Mouse (Mus musculus) cerebellum, postnatal 36 days (tissue): ENCODE data around the gene Clic4.
A peak's percentile ranks its signal among the peaks of the same experiment; 100 is the strongest.

Experiments used
- DNase-seq, 2 experiments: peaks; one replicate each; pipeline ENCODE4 v3.0.0; 2021 to 2022; ENCODE audit warnings: mixed read lengths in 2 of 2

Clic4 gene

GRCm38 (mm10) chr4:135231136-135231535 lies 41.5 kb downstream of the Clic4 start:
- peak; percentile 12 to 20 for DNase-seq

- DNase-seq = peak; percentile 4 to 11
These were observed 42.0 kb downstream of the Clic4 start for GRCm38 (mm10) chr4:135230661-135231060.

- no peak for DNase-seq
These were observed 42.7 kb downstream of the Clic4 start for GRCm38 (mm10) chr4:135229871-135230270.

DNA sequence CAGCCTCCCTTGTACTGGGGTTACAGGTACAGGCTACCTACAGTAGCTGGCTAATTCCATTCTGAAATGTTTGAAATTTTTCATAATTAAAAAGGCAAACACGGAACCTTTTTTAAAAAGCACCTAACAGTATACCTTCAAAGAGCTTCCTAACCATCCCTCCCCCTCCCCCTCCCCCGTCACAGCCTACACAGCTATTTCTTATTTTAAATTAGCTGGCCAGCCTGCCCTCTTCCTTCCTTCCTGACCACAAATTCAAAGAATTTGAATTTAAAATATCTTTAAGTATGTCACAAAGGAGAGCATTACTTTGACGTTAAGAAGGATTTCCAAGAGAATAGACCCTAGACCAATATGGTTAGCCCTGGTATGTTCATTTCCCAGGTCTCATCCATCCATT lies 44.5 kb downstream of the Clic4 start:
- no peak for DNase-seq

- DNase-seq = no peak
These were observed 46.5 kb downstream of the Clic4 start for GRCm38 (mm10) chr4:135226008-135226667.

DNA sequence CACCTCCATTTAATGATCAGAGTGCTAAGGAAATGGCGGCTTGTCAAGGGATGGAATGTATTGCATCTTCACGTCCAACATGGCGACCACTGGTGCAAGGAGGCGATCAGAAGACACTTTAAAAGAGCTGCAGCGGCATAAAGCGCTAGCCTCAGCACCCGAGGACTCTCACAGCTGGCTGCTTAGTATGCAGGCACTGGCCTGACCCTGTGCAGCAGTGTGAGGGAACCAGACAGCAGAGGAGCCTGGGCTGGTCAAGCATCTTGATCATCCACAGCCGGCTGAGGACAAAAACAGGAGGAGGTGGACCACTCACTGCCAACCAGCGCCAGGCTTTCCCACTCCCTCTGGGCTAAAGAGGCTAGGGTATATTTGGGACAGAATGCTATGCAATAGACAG lies 48.8 kb downstream of the Clic4 start:
- DNase-seq = no peak

GRCm38 (mm10) chr4:135221632-135222407 lies 50.8 kb downstream of the Clic4 start:
- no peak for DNase-seq

- no peak for DNase-seq
These were observed 52.0 kb downstream of the Clic4 start for GRCm38 (mm10) chr4:135220641-135221040.

- peak; percentile 69 to 71 for DNase-seq
These were observed 53.0 kb downstream of the Clic4 start for GRCm38 (mm10) chr4:135219652-135220051.

DNA sequence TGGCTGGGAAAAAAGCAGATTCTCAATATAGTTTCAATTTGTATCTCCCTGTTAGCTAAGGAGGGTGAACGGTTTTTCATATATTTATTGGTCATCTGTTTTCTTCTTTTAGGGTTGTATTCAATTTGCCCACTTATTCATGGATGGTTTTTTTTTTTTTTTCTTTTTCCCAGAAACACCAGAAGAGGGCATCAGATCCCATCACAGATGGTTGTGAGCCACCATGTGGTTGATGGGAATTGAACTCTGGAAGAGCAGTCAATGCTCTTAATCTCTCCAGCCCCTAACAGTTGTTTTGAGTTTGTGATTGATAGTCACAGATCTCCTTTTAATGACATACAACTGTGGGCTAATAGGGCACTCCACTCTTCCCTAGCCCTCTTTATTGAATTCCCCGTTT lies 62.8 kb downstream of the Clic4 start:
- DNase-seq = no peak

- peak; percentile 67 to 71 for DNase-seq
These were observed 66.7 kb downstream of the Clic4 start for GRCm38 (mm10) chr4:135205711-135206600.

GRCm38 (mm10) chr4:135205254-135205653 lies 67.4 kb downstream of the Clic4 start:
- no peak for DNase-seq

GRCm38 (mm10) chr4:135204666-135205065 lies 67.9 kb downstream of the Clic4 start:
- no peak for DNase-seq

- no peak for DNase-seq
These were observed 68.6 kb downstream of the Clic4 start for GRCm38 (mm10) chr4:135203806-135204560.

- DNase-seq = peak in 1 of 2 experiments; percentile 12
These were observed 69.3 kb downstream of the Clic4 start for GRCm38 (mm10) chr4:135203279-135203678.

GRCm38 (mm10) chr4:135201771-135202170 lies 70.8 kb downstream of the Clic4 start:
- no peak for DNase-seq

DNA sequence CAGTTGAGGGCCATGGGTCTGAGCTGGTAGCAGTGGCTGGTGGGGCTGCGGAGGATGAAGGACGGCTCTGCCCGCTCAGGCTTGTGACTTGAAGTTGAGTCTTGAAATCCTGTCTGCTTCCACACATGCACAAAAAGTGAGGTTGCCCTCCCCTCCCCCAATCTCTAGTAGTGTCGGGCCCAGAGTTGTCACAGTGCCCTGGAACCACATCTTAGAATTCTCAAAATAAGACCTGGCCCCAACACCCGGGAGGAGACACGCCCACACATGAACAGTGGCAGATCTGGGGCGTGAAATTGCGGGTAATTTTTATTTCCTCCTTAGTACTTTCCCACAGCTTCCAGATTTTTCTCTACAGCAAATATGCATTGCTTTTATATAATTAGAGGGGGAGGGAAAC lies 74.8 kb downstream of the Clic4 start:
- DNase-seq = no peak

- DNase-seq = no peak
These were observed 79.8 kb downstream of the Clic4 start for GRCm38 (mm10) chr4:135192841-135193240.

DNA sequence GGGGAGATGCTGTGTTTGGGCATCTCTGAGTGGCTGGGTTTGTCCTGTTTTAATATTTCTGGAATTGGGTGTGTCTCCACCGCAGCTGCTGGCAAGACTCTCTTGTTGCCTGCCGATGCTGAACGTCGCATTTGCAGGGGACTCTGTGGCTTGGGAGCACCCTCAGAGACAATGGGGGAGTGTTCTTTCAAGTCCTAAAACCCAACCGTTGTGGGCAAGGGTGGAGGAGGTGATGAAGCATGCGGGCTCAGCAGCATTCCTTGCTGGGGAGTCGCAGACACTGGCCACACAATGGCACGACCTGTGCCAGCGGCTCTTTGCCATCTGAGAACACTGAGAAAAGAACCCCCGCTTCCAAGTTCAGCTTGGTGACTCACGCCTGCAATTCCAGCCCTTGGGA lies 81.0 kb downstream of the Clic4 start:
- no peak for DNase-seq

DNA sequence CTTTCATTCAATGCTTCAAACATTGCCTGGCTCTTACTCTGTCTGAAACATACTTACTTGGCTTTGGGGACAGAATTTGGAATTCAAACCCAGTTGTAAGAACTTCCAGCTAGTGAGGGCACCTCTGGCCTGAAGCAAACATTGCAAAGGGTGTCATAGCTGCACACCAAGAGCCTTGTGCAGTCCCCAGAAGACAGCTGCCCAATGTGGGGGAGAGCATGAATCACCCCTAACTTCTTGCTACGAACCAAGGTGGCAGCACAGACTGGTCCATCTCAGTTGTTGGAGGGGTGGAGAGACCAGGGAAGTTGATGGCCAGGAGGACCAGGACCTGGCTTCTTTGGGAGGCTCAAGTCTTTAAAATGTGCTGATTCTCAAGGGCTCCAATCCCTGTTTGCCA lies 81.4 kb downstream of the Clic4 start:
- no peak for DNase-seq

GRCm38 (mm10) chr4:135190364-135190763 lies 82.2 kb downstream of the Clic4 start:
- DNase-seq = no peak

GRCm38 (mm10) chr4:135189452-135190008 lies 83.1 kb downstream of the Clic4 start:
- no peak for DNase-seq
